In genomic region chr17:31556253-31556652, GRCm38 (mm10) we compare ENCODE assay signal across 27 mouse cellular contexts. TPM values are rescaled to one million over a fixed set of nuclear protein-coding genes. Genes with fewer than 3 reads are reported as not detected.
DNase-seq lines count a peak whose midpoint lies in the region; ATAC-seq and TF ChIP-seq lines count a peak whose summit lies in the region.
"Had no signal": no experiment of that assay in that cellular context is flagged by ENCODE, and none has a peak within 500 bp of the region (broad histone marks: within the 10 kb centered on the region; RNA-seq: fewer than 3 reads in every experiment).

No protein-coding gene starts in this region.

- no peaks in the 10 kb centered on the region for H3K27me3 ChIP-seq in hindbrain, postnatal 0 days (ENCODE audit: insufficient read depth, low read length)
- no peaks in the 10 kb centered on the region for H3K27me3 ChIP-seq in hindbrain, embryonic 12.5 days
- H3K27me3 ChIP-seq in embryonic facial prominence, embryonic 10.5 days (replicated peaks; ENCODE audit: low read depth, poor library complexity, severe bottlenecking) = no peaks in the 10 kb centered on the region
- H3K27me3 ChIP-seq in myocyte (ENCODE audit: control insufficient read depth, insufficient read depth, insufficient read length) = no peaks in the 10 kb centered on the region
- H3K27me3 ChIP-seq: embryonic facial prominence, embryonic 13.5 days; heart, embryonic 15.5 days; limb, embryonic 13.5 days; lung, embryonic 15.5 days; midbrain, embryonic 15.5 days; stomach, embryonic 15.5 days had no signal

- 62% methylated on average over 4 of the region's 4 CpGs for WGBS in hindbrain, postnatal 0 days
- 69% methylated on average over 4 of the region's 4 CpGs for WGBS in hindbrain, embryonic 12.5 days
- 77% methylated on average over 4 of the region's 4 CpGs for WGBS in embryonic facial prominence, embryonic 10.5 days

- no peaks in the 10 kb centered on the region for H3K9me3 ChIP-seq in hindbrain, postnatal 0 days (ENCODE audit: low read length)
- H3K9me3 ChIP-seq in hindbrain, embryonic 12.5 days (replicated peaks) = no peaks in the 10 kb centered on the region
- H3K9me3 ChIP-seq in embryonic facial prominence, embryonic 10.5 days = no peaks in the 10 kb centered on the region
- H3K9me3 ChIP-seq: embryonic facial prominence, embryonic 13.5 days; heart, embryonic 10.5 days; heart, embryonic 15.5 days; limb, embryonic 13.5 days; lung, embryonic 15.5 days; midbrain, embryonic 10.5 days; midbrain, embryonic 15.5 days; stomach, embryonic 15.5 days had no signal

- H3K4me3 ChIP-seq in hindbrain, postnatal 0 days (ENCODE audit: low read length) = no peak overlapping the region
- no peak overlapping the region for H3K4me3 ChIP-seq in hindbrain, embryonic 12.5 days
- H3K4me3 ChIP-seq in embryonic facial prominence, embryonic 10.5 days = no peak overlapping the region
- no peak overlapping the region for H3K4me3 ChIP-seq in myocyte
- H3K4me3 ChIP-seq: embryonic facial prominence, embryonic 13.5 days; forebrain, embryonic 10.5 days; heart, embryonic 10.5 days; heart, embryonic 15.5 days; limb, embryonic 13.5 days; lung, embryonic 15.5 days; midbrain, embryonic 10.5 days; midbrain, embryonic 15.5 days; stomach, embryonic 15.5 days had no signal

- H3K27ac ChIP-seq in hindbrain, postnatal 0 days = 0 out of 2 replicates have a peak overlapping the region, but pooled peaks have one; percentile 2
- no peak overlapping the region for H3K27ac ChIP-seq in hindbrain, embryonic 12.5 days
- H3K27ac ChIP-seq in embryonic facial prominence, embryonic 10.5 days (replicated peaks) = peak overlapping the region; percentile 59
- H3K27ac ChIP-seq: embryonic facial prominence, embryonic 13.5 days; heart, embryonic 15.5 days had no signal

- H3K4me1 ChIP-seq in hindbrain, postnatal 0 days (ENCODE audit: insufficient read depth, low read length) = peaks cover 8% of the 10 kb centered on the region; the same call in 1 of the 2 replicates
- peaks cover 18% of the 10 kb centered on the region for H3K4me1 ChIP-seq in hindbrain, embryonic 12.5 days
- H3K4me1 ChIP-seq in embryonic facial prominence, embryonic 10.5 days = peaks cover 19% of the 10 kb centered on the region

- no peaks in the 10 kb centered on the region for H3K36me3 ChIP-seq in hindbrain, postnatal 0 days (ENCODE audit: insufficient read depth, low read length)
- H3K36me3 ChIP-seq in hindbrain, embryonic 12.5 days = no peaks in the 10 kb centered on the region
- no peaks in the 10 kb centered on the region for H3K36me3 ChIP-seq in embryonic facial prominence, embryonic 10.5 days (replicated peaks)
- no peaks in the 10 kb centered on the region for H3K36me3 ChIP-seq in myocyte (ENCODE audit: control insufficient read depth, insufficient read depth)
- H3K36me3 ChIP-seq: embryonic facial prominence, embryonic 13.5 days; forebrain, embryonic 10.5 days; heart, embryonic 10.5 days; heart, embryonic 15.5 days; limb, embryonic 13.5 days; lung, embryonic 15.5 days; midbrain, embryonic 10.5 days; midbrain, embryonic 15.5 days; stomach, embryonic 15.5 days had no signal

- no peak for TF ChIP-seq POLR2A in myocyte (IDR thresholded peaks at IDR 0.05; ENCODE audit: insufficient read length, low read depth)

- no peak overlapping the region for H3ac ChIP-seq in myocyte (ENCODE audit: control insufficient read depth, insufficient read length)

- TF ChIP-seq CTCF in hindbrain, postnatal 0 days (IDR thresholded peaks at IDR 0.05; ENCODE audit: low read depth) = no peak

- H3K4me2 ChIP-seq in hindbrain, postnatal 0 days (ENCODE audit: low read depth, low read length) = no peak overlapping the region
- H3K4me2 ChIP-seq in hindbrain, embryonic 12.5 days (replicated peaks) = no peak overlapping the region
- H3K4me2 ChIP-seq in myocyte (ENCODE audit: low read depth) = no peak overlapping the region
- H3K4me2 ChIP-seq: embryonic facial prominence, embryonic 13.5 days; heart, embryonic 15.5 days; limb, embryonic 13.5 days; liver, embryonic 11.5 days; lung, embryonic 15.5 days; midbrain, embryonic 15.5 days; stomach, embryonic 15.5 days had no signal

- no peak for ATAC-seq in hindbrain, postnatal 0 days
- no peak for ATAC-seq in hindbrain, embryonic 12.5 days (ENCODE audit: low FRiP score)
- no peak for ATAC-seq in frontal cortex, adult (ENCODE audit: low TSS enrichment)
- ATAC-seq: CD4-positive, CD25-positive, alpha-beta regulatory T cell, adult 4 months; inflammation-experienced regulatory T-cells, adult 6 months; midbrain, embryonic 15.5 days had no signal

- no peak overlapping the region for H3K9ac ChIP-seq in hindbrain, postnatal 0 days (replicated peaks; ENCODE audit: low read length)
- H3K9ac ChIP-seq in hindbrain, embryonic 12.5 days = no peak overlapping the region
- H3K9ac ChIP-seq: embryonic facial prominence, embryonic 13.5 days; heart, embryonic 15.5 days; limb, embryonic 13.5 days; lung, embryonic 15.5 days; midbrain, embryonic 15.5 days; stomach, embryonic 15.5 days had no signal

- peak; percentile 38 for DNase-seq in gastrocnemius, postnatal 14 days
- DNase-seq in gastrocnemius, adult 8-10 months (ENCODE audit: low spot score in 2 of 2) = no peak
- no peak for DNase-seq in hindbrain, postnatal 0 days (ENCODE audit: low spot score)
- no peak for DNase-seq in embryonic facial prominence, embryonic 10.5 days (ENCODE audit: low spot score)
- DNase-seq: adrenal gland, postnatal 25 days; cerebellum, adult 11-12 months; cerebellum, adult 9-11 months; embryo, embryonic 11 days; kidney, adult 9 months; kidney, postnatal 25 days; retina, postnatal 1 day; right cerebral cortex, postnatal 14 days had no signal

- intact Hi-C loops in gastrocnemius, postnatal 14 days (cut with DNase I; ENCODE audit: low total_unique reads) = no loop called here

- no peaks in the 10 kb centered on the region for H3K79me2 ChIP-seq in myocyte (ENCODE audit: control insufficient read depth, insufficient read depth)

TF ChIP-seq in myocyte, 11 proteins besides CTCF, POLR2A, EP300 and RAD21:
- TF ChIP-seq USF1 (IDR thresholded peaks at IDR 0.05; ENCODE audit: low read depth) = no peak
- TF ChIP-seq E2F4 (IDR thresholded peaks at IDR 0.05; ENCODE audit: insufficient read depth) = no peak
- no peak for TF ChIP-seq SRF (IDR thresholded peaks at IDR 0.05; ENCODE audit: control insufficient read depth, insufficient read length, low read depth)
- peak; percentile 44 for TF ChIP-seq TCF3 (IDR thresholded peaks at IDR 0.05; ENCODE audit: insufficient read length, low read depth)
- TF ChIP-seq MAX (IDR thresholded peaks at IDR 0.05; ENCODE audit: low read depth) = no peak
- peak; percentile 29 to 80 (median 75) for TF ChIP-seq MYOD1 (IDR thresholded peaks at IDR 0.05; ENCODE audit: control insufficient read depth in 1 of 3, insufficient read length in 2 of 3, low read depth in 2 of 3)
- TF ChIP-seq CEBPB (IDR thresholded peaks at IDR 0.05; ENCODE audit: insufficient read depth, poor library complexity, severe bottlenecking) = no peak
- peak; percentile 67 to 72 (median 69) for TF ChIP-seq MYOG (IDR thresholded peaks at IDR 0.05; ENCODE audit: control insufficient read depth in 1 of 3, insufficient read depth in 1 of 3, insufficient read length in 2 of 3, low read depth in 2 of 3)
- no peak for TF ChIP-seq POLR2AphosphoS2 (IDR thresholded peaks at IDR 0.05; ENCODE audit: insufficient read length, low read depth)
- peak; percentile 13 for TF ChIP-seq TCF12 (IDR thresholded peaks at IDR 0.05; ENCODE audit: insufficient read depth, poor library complexity, severe bottlenecking)
- no peak for TF ChIP-seq REST (IDR thresholded peaks at IDR 0.05; ENCODE audit: insufficient read depth, insufficient read length)
TF ChIP-seq in myocyte: peak in this region for 4.

RNA-seq across cellular contexts. Expression of gene Pknox1, which starts 8.3 kb away (rescaled TPM):
- total RNA-seq in gastrocnemius, postnatal 14 days (2021) = 10 to 100 TPM in 1 of 2 experiments, 1 to 10 TPM in 1; 7.9 to 10.7 TPM
- 10 to 100 TPM in 1 of 4 experiments, 1 to 10 TPM in 3; 5.6 to 10.3 (median 7.2) TPM for total RNA-seq in gastrocnemius, adult 8-10 months (2022)
- total RNA-seq in hindbrain, postnatal 0 days (2014; rRNA removed) = 31.2 and 36.7 TPM in 2 replicates
- 25.0 and 25.1 TPM in 2 replicates for polyA plus RNA-seq in hindbrain, postnatal 0 days (2015; fragmentation: Nextera tagmentation; extraction: Ambion mirVana)
- polyA plus RNA-seq in hindbrain, embryonic 12.5 days (2016; fragmentation: Nextera tagmentation; extraction: Ambion mirVana) = 39.8 and 40.2 TPM in 2 replicates
- polyA plus RNA-seq in embryonic facial prominence, embryonic 10.5 days (2016; fragmentation: Nextera tagmentation; extraction: Ambion mirVana) = 22.9 and 25.1 TPM in 2 replicates
- 15.3 TPM for polyA plus RNA-seq in myocyte (2012; fragmentation: generic; extraction: Trizol)

RNA-seq across cellular contexts. Expression of gene Ndufv3, which starts 36.3 kb away (rescaled TPM):
- 100 to 1,000 TPM; 423 to 456 TPM for total RNA-seq in gastrocnemius, postnatal 14 days (2021)
- total RNA-seq in gastrocnemius, adult 8-10 months (2022) = 100 to 1,000 TPM; 461 to 515 (median 488) TPM
- total RNA-seq in hindbrain, postnatal 0 days (2014; rRNA removed) = 226 and 267 TPM in 2 replicates
- 562 and 575 TPM in 2 replicates for polyA plus RNA-seq in hindbrain, postnatal 0 days (2015; fragmentation: Nextera tagmentation; extraction: Ambion mirVana)
- polyA plus RNA-seq in hindbrain, embryonic 12.5 days (2016; fragmentation: Nextera tagmentation; extraction: Ambion mirVana) = 230 and 273 TPM in 2 replicates
- polyA plus RNA-seq in embryonic facial prominence, embryonic 10.5 days (2016; fragmentation: Nextera tagmentation; extraction: Ambion mirVana) = 242 and 244 TPM in 2 replicates
- 469 TPM for polyA plus RNA-seq in myocyte (2012; fragmentation: generic; extraction: Trizol)

RNA-seq across cellular contexts. Expression of gene Wdr4, which starts 36.5 kb away (rescaled TPM):
- 1 to 10 TPM; 6.7 to 7.9 TPM for total RNA-seq in gastrocnemius, postnatal 14 days (2021)
- total RNA-seq in gastrocnemius, adult 8-10 months (2022) = 1 to 10 TPM; 5.4 to 6.6 (median 5.7) TPM
- total RNA-seq in hindbrain, postnatal 0 days (2014; rRNA removed) = 50.9 and 56.5 TPM in 2 replicates
- 26.3 and 26.8 TPM in 2 replicates for polyA plus RNA-seq in hindbrain, postnatal 0 days (2015; fragmentation: Nextera tagmentation; extraction: Ambion mirVana)
- 36.2 and 39.0 TPM in 2 replicates for polyA plus RNA-seq in hindbrain, embryonic 12.5 days (2016; fragmentation: Nextera tagmentation; extraction: Ambion mirVana)
- polyA plus RNA-seq in embryonic facial prominence, embryonic 10.5 days (2016; fragmentation: Nextera tagmentation; extraction: Ambion mirVana) = 67.7 and 73.5 TPM in 2 replicates
- 26.1 TPM for polyA plus RNA-seq in myocyte (2012; fragmentation: generic; extraction: Trizol)
